Mouse (Mus musculus) lung, adult 2 months (tissue): ENCODE measurements around the gene Cpt1c.

Experiments
- CTCF ChIP-seq: fragments of 200-500 bp; IDR thresholded peaks from 2 replicates; pipeline ENCODE4 v1.5.1; 2011; ENCODE audit warnings: mild to moderate bottlenecking, low read length, control low read depth; ENCODE audit not compliant: insufficient read depth
- POLR2A ChIP-seq: fragments of 200-500 bp; IDR thresholded peaks from 2 replicates; pipeline ENCODE4 v1.6.1; 2011; ENCODE audit warnings: low read depth, mild to moderate bottlenecking, control low read depth, low read length, borderline replicate concordance; ENCODE audit errors: extremely low read depth

GRCm38 (mm10) chr7:45016761-45017160 lies 42.1 kb upstream of the Cpt1c start:
- no peak for TF ChIP-seq CTCF
- no peak for TF ChIP-seq POLR2A
